Mouse (Mus musculus): Measurements from ENCODE around the gene Thap8.

DNA sequence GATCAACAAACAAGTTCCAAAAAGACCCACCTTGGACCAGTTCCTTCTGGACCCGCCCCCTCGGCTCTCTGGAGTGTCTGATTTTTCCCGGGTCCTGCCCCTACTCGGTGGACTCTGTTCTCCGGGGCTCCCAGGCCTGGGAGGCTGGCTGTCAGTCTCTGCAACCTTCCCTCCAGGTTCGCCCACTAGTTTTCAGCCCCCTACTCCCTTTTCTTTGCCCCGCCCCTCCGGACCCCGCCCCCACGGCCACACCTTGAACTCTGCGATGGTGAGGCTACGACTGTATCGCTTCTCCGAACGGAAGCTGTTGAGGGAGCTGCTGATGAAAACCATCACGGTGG is 48.6 kb upstream of the Thap8 start:
- TF ChIP-seq FLI1 (IDR thresholded peaks at IDR 0.05; ENCODE audit: low read length) (no peak), GATA1 (IDR thresholded peaks at IDR 0.05; ENCODE audit: borderline replicate concordance, low read length) (no peak)
